Mouse (Mus musculus) liver, embryonic 14.5 days (tissue): ENCODE measurements around the gene Grtp1.

Experiments used
- CTCF ChIP-seq: IDR thresholded peaks from 2 replicates; pipeline ENCODE4 v1.5.1; 2016; ENCODE audit warnings: antibody characterized with exemption, low read depth, control low read depth
- EP300 ChIP-seq: IDR thresholded peaks from 2 replicates; pipeline ENCODE4 v1.6.1; 2016; ENCODE audit warnings: antibody characterized with exemption, low read depth

DNA sequence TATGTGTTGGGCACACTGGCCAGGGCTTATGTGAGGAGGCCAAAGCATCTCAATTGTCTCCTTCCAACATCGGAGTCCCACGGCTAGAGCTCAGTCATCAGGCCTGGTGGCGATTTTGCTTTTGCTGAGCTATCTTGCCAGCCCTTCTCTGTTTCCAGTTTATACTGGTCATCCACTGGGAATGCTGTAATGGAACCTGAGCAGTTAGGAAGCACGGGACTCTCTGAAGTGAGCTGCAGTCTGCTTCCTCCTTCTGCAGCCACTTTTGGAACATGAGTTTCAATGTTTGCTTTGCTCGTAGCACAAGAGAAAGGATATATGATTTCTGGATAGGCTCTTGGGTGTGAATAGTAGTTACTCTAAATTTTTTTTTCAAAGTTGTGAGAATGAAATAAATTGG is 36.1 kb downstream of the Grtp1 start:
- no peak for TF ChIP-seq CTCF
- TF ChIP-seq EP300 = no peak
